Mouse (Mus musculus) liver, embryonic 14.5 days (tissue): ENCODE measurements around the gene Zranb3.

Source experiments
- CTCF ChIP-seq: IDR thresholded peaks from 2 replicates; pipeline ENCODE4 v1.5.1; 2016; ENCODE audit warnings: antibody characterized with exemption, low read depth, control low read depth
- EP300 ChIP-seq: IDR thresholded peaks from 2 replicates; pipeline ENCODE4 v1.6.1; 2016; ENCODE audit warnings: antibody characterized with exemption, low read depth

GRCm38 (mm10) chr1:127978125-127978524 lies 124.7 kb downstream of the Zranb3 start:
- no peak for TF ChIP-seq EP300
- no peak for TF ChIP-seq CTCF
